Mouse (Mus musculus): ENCODE results near the gene Cacnb2. TPM values are rescaled to one million over a fixed set of nuclear protein-coding genes. Genes with fewer than 3 reads are reported as not detected.

The Cacnb2 gene
- total and polyA plus RNA-seq, 3 experiments: not detected

DNA sequence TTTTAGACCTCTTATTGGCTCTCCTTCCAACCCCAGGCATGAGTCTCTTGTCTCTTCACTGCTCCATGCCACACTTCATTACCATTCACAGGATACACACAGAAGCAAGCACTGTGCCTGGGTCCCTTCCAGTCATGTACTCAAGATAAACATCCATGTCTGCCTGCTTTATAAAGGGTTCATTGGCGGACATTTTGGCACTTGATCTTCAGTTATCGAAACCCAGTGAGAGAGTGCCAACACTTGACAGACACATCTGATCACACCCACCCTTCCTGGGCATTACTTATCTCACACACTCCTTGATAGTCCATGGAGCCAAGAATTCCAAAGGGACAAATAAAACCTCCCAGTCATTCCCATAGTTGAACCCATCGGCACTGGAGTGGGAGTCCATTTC is 327.0 kb downstream of the Cacnb2 start:
- Histone ChIP-seq H3K27ac (ENCODE audit: control insufficient read depth, low read depth, low read length) (no peak overlapping the region), H3K36me3 (ENCODE audit: control insufficient read depth in 1 of 2, insufficient read depth in 2 of 2, low read length in 2 of 2) (no peaks in the 10 kb centered on the region), H3K9me3 (replicated peaks; ENCODE audit: insufficient read depth, low read length) (no peaks in the 10 kb centered on the region), H3K27me3 (ENCODE audit: control insufficient read depth in 1 of 2, insufficient read depth in 2 of 2, low read length in 2 of 2) (no peaks in the 10 kb centered on the region), H3K4me1 (ENCODE audit: control insufficient read depth in 1 of 2, insufficient read depth in 2 of 2, low read length in 2 of 2) (no peaks in the 10 kb centered on the region), H3K9ac (ENCODE audit: control insufficient read depth, low read depth, low read length, poor library complexity, severe bottlenecking) (no peak overlapping the region), H3K4me3 (ENCODE audit: control insufficient read depth in 1 of 2, insufficient read depth in 1 of 2, low read depth in 2 of 2, low read length in 2 of 2) (no peak overlapping the region), H3K79me2 (ENCODE audit: control insufficient read depth, insufficient read depth, low read length, poor library complexity) (no peaks in the 10 kb centered on the region)
- no peak for TF ChIP-seq TBP (IDR thresholded peaks at IDR 0.05; ENCODE audit: low read depth, low read length)
- TF ChIP-seq UBTF (IDR thresholded peaks at IDR 0.05; ENCODE audit: borderline replicate concordance, insufficient read depth, low read depth, low read length): no peak
- no peak for TF ChIP-seq NELFE (IDR thresholded peaks at IDR 0.05; ENCODE audit: low read depth, low read length)
- TF ChIP-seq GATA1 (IDR thresholded peaks at IDR 0.05; ENCODE audit: low read depth, low read length): no peak
- TF ChIP-seq USF1 (IDR thresholded peaks at IDR 0.05; ENCODE audit: low read depth, low read length): no peak
- no peak for TF ChIP-seq MAFK (IDR thresholded peaks at IDR 0.05; ENCODE audit: borderline replicate concordance, low read depth, low read length)
- TF ChIP-seq TCF12 (IDR thresholded peaks at IDR 0.05; ENCODE audit: low read depth, low read length): no peak
- no peak for TF ChIP-seq SMC3 (IDR thresholded peaks at IDR 0.05; ENCODE audit: low read depth, low read length)
- no peak for TF ChIP-seq MYB (IDR thresholded peaks at IDR 0.05; ENCODE audit: low read depth, low read length)
- no peak for TF ChIP-seq MEF2A (IDR thresholded peaks at IDR 0.05; ENCODE audit: extremely low read depth, insufficient replicate concordance, low read depth, low read length, poor library complexity, severe bottlenecking)
- no peak for TF ChIP-seq USF2 (IDR thresholded peaks at IDR 0.05; ENCODE audit: borderline replicate concordance in 1 of 2, insufficient read depth in 1 of 2, low read depth in 1 of 2, low read length in 2 of 2)
- TF ChIP-seq ZNF384 (IDR thresholded peaks at IDR 0.05; ENCODE audit: low read depth, low read length): no peak
- TF ChIP-seq RAD21 (IDR thresholded peaks at IDR 0.05; ENCODE audit: low read depth, low read length): no peak
- TF ChIP-seq E2F4 (IDR thresholded peaks at IDR 0.05; ENCODE audit: borderline replicate concordance, low read depth, low read length): no peak
- TF ChIP-seq GABPA (IDR thresholded peaks at IDR 0.05; ENCODE audit: low read depth, low read length): no peak
- no peak for TF ChIP-seq POLR2A (IDR thresholded peaks at IDR 0.05; ENCODE audit: control insufficient read depth in 1 of 2, insufficient read depth in 1 of 2, low read depth in 1 of 2, low read length in 2 of 2, poor library complexity in 1 of 2)
- TF ChIP-seq KAT2A (conservative IDR thresholded peaks at IDR 0.05; ENCODE audit: low read depth, low read length): no peak
- TF ChIP-seq ZKSCAN1 (IDR thresholded peaks at IDR 0.05; ENCODE audit: low read depth, low read length): no peak
- DNase-seq (ENCODE audit: low read depth, low spot score): no peak

DNA sequence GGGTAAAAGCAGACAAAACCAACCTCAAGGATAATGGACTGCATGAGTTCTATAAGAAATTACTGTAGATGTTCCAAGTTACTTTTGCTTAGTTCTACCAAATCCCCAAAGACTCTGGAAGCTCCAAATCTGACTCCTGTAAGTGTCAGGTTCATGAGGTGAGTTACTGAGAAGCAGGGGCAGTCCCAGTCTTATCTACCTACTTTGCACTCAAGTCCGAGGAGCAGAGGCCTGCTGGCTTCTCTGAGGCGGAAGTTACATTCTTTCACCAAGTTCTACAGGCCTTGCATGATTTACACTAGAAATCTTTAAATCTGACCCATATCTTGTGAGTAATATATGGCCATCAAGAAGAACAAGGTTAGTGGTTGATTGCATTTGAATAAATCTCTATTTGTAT is 329.1 kb downstream of the Cacnb2 start:
- Histone ChIP-seq H3K27me3 (ENCODE audit: control insufficient read depth in 1 of 2, insufficient read depth in 2 of 2, low read length in 2 of 2) (no peaks in the 10 kb centered on the region), H3K9me3 (replicated peaks; ENCODE audit: insufficient read depth, low read length) (no peaks in the 10 kb centered on the region), H3K27ac (ENCODE audit: control insufficient read depth, low read depth, low read length) (no peak overlapping the region), H3K4me3 (ENCODE audit: control insufficient read depth in 1 of 2, insufficient read depth in 1 of 2, low read depth in 2 of 2, low read length in 2 of 2) (no peak overlapping the region), H3K4me1 (ENCODE audit: control insufficient read depth in 1 of 2, insufficient read depth in 2 of 2, low read length in 2 of 2) (no peaks in the 10 kb centered on the region), H3K9ac (ENCODE audit: control insufficient read depth, low read depth, low read length, poor library complexity, severe bottlenecking) (no peak overlapping the region), H3K79me2 (ENCODE audit: control insufficient read depth, insufficient read depth, low read length, poor library complexity) (no peaks in the 10 kb centered on the region), H3K36me3 (ENCODE audit: control insufficient read depth in 1 of 2, insufficient read depth in 2 of 2, low read length in 2 of 2) (no peaks in the 10 kb centered on the region)
- DNase-seq (ENCODE audit: low read depth, low spot score): no peak
- TF ChIP-seq JUND (IDR thresholded peaks at IDR 0.05; ENCODE audit: low read depth, low read length) (no peak), USF1 (IDR thresholded peaks at IDR 0.05; ENCODE audit: low read depth, low read length) (no peak), MEF2A (IDR thresholded peaks at IDR 0.05; ENCODE audit: extremely low read depth, insufficient replicate concordance, low read depth, low read length, poor library complexity, severe bottlenecking) (no peak), CHD2 (IDR thresholded peaks at IDR 0.05; ENCODE audit: low read length) (no peak), ELF1 (IDR thresholded peaks at IDR 0.05; ENCODE audit: low read depth, low read length) (no peak), CTCF (IDR thresholded peaks at IDR 0.05 in 2 of 3, conservative IDR thresholded peaks at IDR 0.05 in 1 of 3; ENCODE audit: control insufficient read depth in 1 of 3, insufficient read depth in 1 of 3, low read depth in 2 of 3, low read length in 3 of 3, poor library complexity in 1 of 3, severe bottlenecking in 1 of 3) (no peak), RCOR1 (IDR thresholded peaks at IDR 0.05; ENCODE audit: low read depth, low read length) (no peak), ETS1 (IDR thresholded peaks at IDR 0.05; ENCODE audit: low read depth, low read length) (no peak), TBP (IDR thresholded peaks at IDR 0.05; ENCODE audit: low read depth, low read length) (no peak), NRF1 (IDR thresholded peaks at IDR 0.05; ENCODE audit: insufficient read depth, low read depth, low read length, poor library complexity, severe bottlenecking) (no peak), GATA1 (IDR thresholded peaks at IDR 0.05; ENCODE audit: low read depth, low read length) (no peak), SIN3A (IDR thresholded peaks at IDR 0.05; ENCODE audit: low read length) (no peak), KAT2A (conservative IDR thresholded peaks at IDR 0.05; ENCODE audit: low read depth, low read length) (no peak), SMC3 (IDR thresholded peaks at IDR 0.05; ENCODE audit: low read depth, low read length) (no peak), USF2 (IDR thresholded peaks at IDR 0.05; ENCODE audit: borderline replicate concordance in 1 of 2, insufficient read depth in 1 of 2, low read depth in 1 of 2, low read length in 2 of 2) (no peak), TAL1 (IDR thresholded peaks at IDR 0.05; ENCODE audit: low read length) (no peak), ZNF384 (IDR thresholded peaks at IDR 0.05; ENCODE audit: low read depth, low read length) (no peak)

Data from MEL (cell line).